Mouse (Mus musculus) kidney, adult 2 months (tissue): ENCODE data around the gene Trpv6. TPM values are rescaled to one million over a fixed set of nuclear protein-coding genes. Genes with fewer than 3 reads are reported as not detected.

Source experiments
- DNase-seq: peaks from one replicate; pipeline ENCODE4 v3.0.0; 2021
- H3K27ac ChIP-seq: fragments of 200-500 bp; 2 replicates; pipeline ENCODE4 v1.5.1; 2012; ENCODE audit warnings: low read depth, low read length, control low read depth, inconsistent platforms; ENCODE audit not compliant: insufficient read depth
- H3K27me3 ChIP-seq: fragments of 200-500 bp; replicated peaks from 2 replicates; pipeline ENCODE4 v1.6.1; 2012; ENCODE audit warnings: mild to moderate bottlenecking, moderate library complexity, low read length, inconsistent platforms; ENCODE audit not compliant: control insufficient read depth, insufficient read depth
- H3K36me3 ChIP-seq: fragments of 200-500 bp; 2 replicates; pipeline ENCODE4 v1.6.1; 2012; ENCODE audit warnings: mild to moderate bottlenecking, moderate library complexity, low read length, inconsistent platforms; ENCODE audit not compliant: control insufficient read depth, insufficient read depth
- H3K4me1 ChIP-seq: fragments of 200-500 bp; 2 replicates; pipeline ENCODE4 v1.6.1; 2011; ENCODE audit warnings: low read length; ENCODE audit not compliant: control insufficient read depth, insufficient read depth
- H3K4me3 ChIP-seq: fragments of 200-500 bp; 2 replicates; pipeline ENCODE4 v1.5.1; 2011; ENCODE audit warnings: mild to moderate bottlenecking, low read depth, low read length, control low read depth; ENCODE audit not compliant: insufficient read depth
- CTCF ChIP-seq: fragments of 200-500 bp; conservative IDR thresholded peaks from 2 replicates; pipeline ENCODE4 v1.5.1; 2011; ENCODE audit warnings: low read depth, mild to moderate bottlenecking, control low read depth, low read length, moderate library complexity, mixed read lengths; ENCODE audit not compliant: insufficient read depth, insufficient read length
- POLR2A ChIP-seq: fragments of 200-500 bp; IDR thresholded peaks from one replicate; pipeline ENCODE4 v1.6.1; 2011; ENCODE audit warnings: low read depth, low read length, control low read depth
- WGBS: fragments of 180-500 bp; shearing (Covaris S2); methylation state at CpG from one replicate; pipeline ENCODE4 v1.1.7; 2018; 5-methylcytosine and 5-hydroxymethylcytosine counted together
- polyA plus RNA-seq: library from polyadenylated mRNA; depleted of rRNA; stranded (reverse); fragments of >200 nt; gene quantifications from 2 replicates; pipeline ENCODE4 v1.2.3, GENCODE M21; 2012

Gene Trpv6
- polyA plus RNA-seq, 1 experiment, result 0.72 TPM

DNA sequence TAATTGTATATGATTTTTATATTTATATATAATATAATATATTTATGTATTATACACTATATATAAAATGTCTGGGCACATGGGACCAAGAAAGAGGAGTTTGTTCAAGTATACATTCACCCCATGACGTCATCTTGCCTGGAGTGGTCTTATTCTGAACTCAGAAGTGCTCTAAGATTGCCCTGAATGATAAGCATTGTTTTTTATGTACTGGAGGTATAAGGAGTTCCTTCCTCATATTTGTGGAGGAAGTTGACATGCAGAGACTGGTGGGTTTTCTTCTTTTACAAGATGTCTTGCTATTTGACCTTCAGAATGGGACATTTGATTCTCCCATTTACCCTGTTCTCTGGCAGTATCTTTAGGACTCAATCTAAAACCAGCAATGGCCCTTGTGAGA lies 8.0 kb downstream of the Trpv6 start:
- Histone ChIP-seq H3K27ac (no peak overlapping the region), H3K4me3 (no peak overlapping the region), H3K27me3 (no peaks in the 10 kb centered on the region), H3K36me3 (no peaks in the 10 kb centered on the region), H3K4me1 (no peaks in the 10 kb centered on the region)
- TF ChIP-seq CTCF (no peak), POLR2A (no peak)
- DNase-seq, result no peak
- WGBS, result 54% methylated on average over 1 of the region's 1 CpGs

DNA sequence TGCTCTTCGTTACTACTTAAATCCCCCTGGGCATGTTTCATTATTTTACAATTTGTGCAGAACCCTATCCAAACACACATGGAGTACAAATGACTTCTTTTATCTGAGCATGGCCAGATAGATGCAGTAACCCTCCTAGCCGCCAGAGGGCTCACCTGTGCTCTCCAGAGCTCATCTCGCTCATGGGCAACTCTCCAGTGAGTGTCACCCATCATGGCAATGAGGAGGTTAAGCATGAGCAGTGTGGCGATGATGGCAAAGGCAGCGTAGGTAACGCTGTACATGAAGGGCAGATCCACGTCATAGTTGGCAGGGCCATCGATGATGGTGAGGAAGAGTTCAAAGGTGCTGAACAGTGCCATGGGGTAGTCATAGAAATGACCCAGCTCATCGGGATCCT lies 13.5 kb downstream of the Trpv6 start:
- H3K27me3 ChIP-seq, result no peaks in the 10 kb centered on the region
- H3K4me1 ChIP-seq, result no peaks in the 10 kb centered on the region
- H3K4me3 ChIP-seq, result no peak overlapping the region
- peak; percentile 12 for DNase-seq
- WGBS, result 69% methylated on average over 9 of the region's 9 CpGs
- no peaks in the 10 kb centered on the region for H3K36me3 ChIP-seq
- TF ChIP-seq POLR2A, result no peak
- peak; percentile 45 for TF ChIP-seq CTCF
- H3K27ac ChIP-seq, result no peak overlapping the region

DNA sequence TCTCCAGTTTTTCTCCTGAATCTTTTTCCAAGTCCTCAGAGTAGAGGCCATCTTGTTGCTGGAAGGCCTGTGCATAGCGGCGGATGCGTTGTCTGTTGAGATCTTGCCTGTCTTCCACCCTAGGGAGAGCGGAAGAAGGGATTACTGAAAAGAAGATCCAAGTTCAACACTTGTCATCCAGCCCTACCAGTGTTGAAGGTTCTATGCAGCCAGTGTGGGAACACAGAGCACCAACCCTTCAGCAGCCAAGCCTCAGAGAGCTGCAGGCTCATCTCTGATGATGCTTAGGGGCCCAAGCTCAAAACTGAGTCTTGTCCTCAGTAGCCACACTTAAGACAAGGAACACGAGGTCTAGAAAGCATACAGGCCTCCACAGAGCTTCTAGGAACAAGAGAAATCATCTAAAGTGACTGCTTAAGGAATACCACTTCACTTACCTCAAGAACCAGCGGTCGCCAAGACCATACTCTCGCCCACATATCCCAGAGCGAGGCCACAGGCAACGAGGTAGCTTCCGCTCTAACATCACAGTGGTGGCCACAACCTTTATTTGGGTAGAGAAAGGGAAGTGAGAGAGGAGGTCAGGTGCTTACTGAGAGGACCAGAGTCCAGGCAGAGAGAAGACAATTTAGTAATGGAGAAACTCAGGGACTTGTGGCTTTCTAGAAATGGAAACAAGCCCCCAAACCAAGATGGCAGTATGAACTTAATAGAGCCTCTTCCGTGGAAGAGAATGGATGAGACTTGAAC lies 14.8 kb downstream of the Trpv6 start:
- H3K27ac ChIP-seq, result no peak overlapping the region
- no peaks in the 10 kb centered on the region for H3K36me3 ChIP-seq
- 88% methylated on average over 12 of the region's 12 CpGs for WGBS
- H3K4me1 ChIP-seq, result no peaks in the 10 kb centered on the region
- no peak overlapping the region for H3K4me3 ChIP-seq
- no peak for DNase-seq
- H3K27me3 ChIP-seq, result no peaks in the 10 kb centered on the region
- TF ChIP-seq CTCF (no peak), POLR2A (no peak)

- H3K4me3 ChIP-seq, result no peak overlapping the region
- H3K4me1 ChIP-seq, result no peaks in the 10 kb centered on the region
- H3K27me3 ChIP-seq, result no peaks in the 10 kb centered on the region
- DNase-seq, result no peak
- no peak overlapping the region for H3K27ac ChIP-seq
- 94% methylated on average over 9 of the region's 9 CpGs for WGBS
- TF ChIP-seq POLR2A (no peak), CTCF (no peak)
- no peaks in the 10 kb centered on the region for H3K36me3 ChIP-seq
Measured at GRCm38 (mm10) chr6:41620173-41620798, 15.9 kb downstream of the Trpv6 start.

GRCm38 (mm10) chr6:41607637-41608036 lies 28.6 kb downstream of the Trpv6 start:
- Histone ChIP-seq H3K27ac (no peak overlapping the region), H3K27me3 (no peaks in the 10 kb centered on the region), H3K4me3 (no peak overlapping the region), H3K4me1 (no peaks in the 10 kb centered on the region), H3K36me3 (no peaks in the 10 kb centered on the region)
- WGBS, result 76% methylated on average over 5 of the region's 5 CpGs
- DNase-seq, result no peak
- TF ChIP-seq CTCF (no peak), POLR2A (no peak)

GRCm38 (mm10) chr6:41606214-41606613 lies 30.0 kb downstream of the Trpv6 start:
- H3K36me3 ChIP-seq, result no peaks in the 10 kb centered on the region
- no peaks in the 10 kb centered on the region for H3K27me3 ChIP-seq
- WGBS, result 14% methylated on average over 4 of the region's 4 CpGs
- H3K27ac ChIP-seq, result no peak overlapping the region
- H3K4me3 ChIP-seq, result no peak overlapping the region
- no peaks in the 10 kb centered on the region for H3K4me1 ChIP-seq
- TF ChIP-seq CTCF (no peak), POLR2A (no peak)
- peak; percentile 29 for DNase-seq

GRCm38 (mm10) chr6:41605794-41606104 lies 30.5 kb downstream of the Trpv6 start:
- 6% methylated on average over 7 of the region's 7 CpGs for WGBS
- TF ChIP-seq CTCF (no peak), POLR2A (no peak)
- no peak for DNase-seq

GRCm38 (mm10) chr6:41605061-41605793 lies 31.0 kb downstream of the Trpv6 start, which contains the start of gene Ephb6:
Gene Ephb6 (plus strand): TSS chr6:41605482.
- no peaks in the 10 kb centered on the region for H3K4me1 ChIP-seq
- under 1% methylated on average over 67 of the region's 68 CpGs for WGBS
- H3K27me3 ChIP-seq, result no peaks in the 10 kb centered on the region
- H3K27ac ChIP-seq, result no peak within 1 kb of the TSS
- peak; percentile 44 for DNase-seq
- no peaks in the 10 kb centered on the region for H3K36me3 ChIP-seq
- TF ChIP-seq POLR2A (no peak), CTCF (no peak)
- peak within 1 kb of the TSS; percentile 82 for H3K4me3 ChIP-seq

More at GRCm38 (mm10) chr6:41605794-41606104, 30.5 kb downstream of the Trpv6 start:
- H3K36me3 ChIP-seq, result no peaks in the 10 kb centered on the region
- peak overlapping the region; percentile 82 for H3K4me3 ChIP-seq
- H3K27ac ChIP-seq, result no peak overlapping the region
- H3K4me1 ChIP-seq, result no peaks in the 10 kb centered on the region
- H3K27me3 ChIP-seq, result no peaks in the 10 kb centered on the region
